Mouse (Mus musculus): Measurements from ENCODE around the gene Gna13. TPM values are rescaled to one million over a fixed set of nuclear protein-coding genes. Genes with fewer than 3 reads are reported as not detected.
A peak's percentile ranks its signal among the peaks of the same experiment; 100 is the strongest.

Gene Gna13
- total RNA-seq, 2 experiments from 2014 or later, result 27.1 to 29.7 TPM

- intact Hi-C loops (cut with DNase I; ENCODE audit: low total_unique reads), result no loop called here
- peak; percentile 87 for DNase-seq
Observed at GRCm38 (mm10) chr11:109347242-109347959, 15.2 kb upstream of the Gna13 start.

- no peak for DNase-seq
- intact Hi-C loops (cut with DNase I; ENCODE audit: low total_unique reads), result no loop called here
Observed at GRCm38 (mm10) chr11:109348408-109348807, 14.2 kb upstream of the Gna13 start.

- intact Hi-C loops (cut with DNase I; ENCODE audit: low total_unique reads), result no loop called here
- DNase-seq, result no peak
Observed at GRCm38 (mm10) chr11:109349652-109350316, 12.8 kb upstream of the Gna13 start.

- no peak for DNase-seq
Observed at GRCm38 (mm10) chr11:109350317-109350714, 12.3 kb upstream of the Gna13 start.

GRCm38 (mm10) chr11:109351489-109351888 is 11.1 kb upstream of the Gna13 start:
- intact Hi-C loops (cut with DNase I; ENCODE audit: low total_unique reads), result no loop called here
- DNase-seq, result no peak

More at GRCm38 (mm10) chr11:109350317-109350714, 12.3 kb upstream of the Gna13 start:
- intact Hi-C loops (cut with DNase I; ENCODE audit: low total_unique reads), result no loop called here

- intact Hi-C loops (cut with DNase I; ENCODE audit: low total_unique reads), result no loop called here
Observed at GRCm38 (mm10) chr11:109353391-109354235, 9.0 kb upstream of the Gna13 start.

GRCm38 (mm10) chr11:109354236-109354613 is 8.4 kb upstream of the Gna13 start:
- intact Hi-C loops (cut with DNase I; ENCODE audit: low total_unique reads), result no loop called here
- no peak for DNase-seq

More at GRCm38 (mm10) chr11:109353391-109354235, 9.0 kb upstream of the Gna13 start:
- no peak for DNase-seq

GRCm38 (mm10) chr11:109355771-109356388 is 6.8 kb upstream of the Gna13 start:
- intact Hi-C loops (cut with DNase I; ENCODE audit: low total_unique reads), result no loop called here

GRCm38 (mm10) chr11:109357171-109357570 is 5.5 kb upstream of the Gna13 start:
- intact Hi-C loops (cut with DNase I; ENCODE audit: low total_unique reads), result no loop called here
- DNase-seq, result peak; percentile 27

More at GRCm38 (mm10) chr11:109355771-109356388, 6.8 kb upstream of the Gna13 start:
- DNase-seq, result peak; percentile 78

- intact Hi-C loops (cut with DNase I; ENCODE audit: low total_unique reads), result no loop called here
- peak; percentile 15 for DNase-seq
Observed at GRCm38 (mm10) chr11:109358549-109358948, 4.1 kb upstream of the Gna13 start.

GRCm38 (mm10) chr11:109359043-109359752 is 3.4 kb upstream of the Gna13 start:
- intact Hi-C loops (cut with DNase I; ENCODE audit: low total_unique reads), result no loop called here
- DNase-seq, result no peak

- no peak for DNase-seq
- intact Hi-C loops (cut with DNase I; ENCODE audit: low total_unique reads), result no loop called here
Observed at GRCm38 (mm10) chr11:109360102-109360501, 2.5 kb upstream of the Gna13 start.

- no peak for DNase-seq
- intact Hi-C loops (cut with DNase I; ENCODE audit: low total_unique reads), result no loop called here
Observed at GRCm38 (mm10) chr11:109360581-109361040, 2.0 kb upstream of the Gna13 start.

GRCm38 (mm10) chr11:109361241-109361630 is 1.4 kb upstream of the Gna13 start:
- no peak for DNase-seq
- intact Hi-C loops (cut with DNase I; ENCODE audit: low total_unique reads), result no loop called here

GRCm38 (mm10) chr11:109361631-109362462 is 784 bp upstream of the Gna13 start:
- intact Hi-C loops (cut with DNase I; ENCODE audit: low total_unique reads), result no loop called here
- peak; percentile 16 for DNase-seq

- intact Hi-C loops (cut with DNase I; ENCODE audit: low total_unique reads), result no loop called here
- DNase-seq, result peak; percentile 47
Observed at GRCm38 (mm10) chr11:109363191-109364133, 831 bp downstream of the Gna13 start.

- no peak for DNase-seq
- intact Hi-C loops (cut with DNase I; ENCODE audit: low total_unique reads), result no loop called here
Observed at GRCm38 (mm10) chr11:109364337-109364736, 1.7 kb downstream of the Gna13 start.

Measured in gastrocnemius, postnatal 14 days (tissue).